Mouse (Mus musculus) heart, adult 8-10 months (tissue): ENCODE data around the gene Ankrd33. TPM values are rescaled to one million over a fixed set of nuclear protein-coding genes. Genes with fewer than 3 reads are reported as not detected.
A peak's percentile ranks its signal among the peaks of the same experiment; 100 is the strongest.
"Not testable (repeated sequence)": the region's sequence is repeated elsewhere in the genome, so short reads cannot be mapped to it uniquely, and the experiment has no call there.

ENCODE experiments used
- DNase-seq: peaks from one replicate; pipeline ENCODE4 v3.0.0; 2022; ENCODE audit warnings: low spot score
- total RNA-seq, 4 experiments: library from RNA; stranded (reverse); gene quantifications; 2 replicates each; pipeline ENCODE4 v1.2.4; 2022

The Ankrd33 gene
- total RNA-seq, 4 experiments from 2014 or later: not detected

- DNase-seq: no peak
Observed at GRCm38 (mm10) chr15:101086451-101086850, 29.1 kb upstream of the Ankrd33 start.

DNA sequence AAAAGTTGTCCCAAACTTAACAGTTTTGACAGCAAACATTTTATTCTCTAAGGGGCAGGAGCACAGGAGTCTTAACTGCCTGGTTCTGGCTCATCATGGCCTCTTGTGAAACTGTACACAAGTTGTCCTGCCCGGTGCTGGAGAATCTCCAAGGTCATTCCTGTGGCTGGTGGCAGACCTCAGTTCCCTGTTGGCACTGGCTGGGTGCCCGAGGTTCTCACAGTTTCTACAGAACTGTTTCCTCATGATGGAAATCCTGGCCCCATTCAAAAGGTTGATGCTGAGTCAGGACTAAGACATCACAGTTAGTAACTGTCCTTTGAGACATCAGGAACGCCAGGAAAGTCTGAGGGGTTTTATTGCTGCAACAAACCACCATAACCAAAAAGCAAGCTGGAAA lies 28.6 kb upstream of the Ankrd33 start:
- no peak for DNase-seq

- no peak for DNase-seq
Observed at GRCm38 (mm10) chr15:101088291-101088690, 27.3 kb upstream of the Ankrd33 start.

DNA sequence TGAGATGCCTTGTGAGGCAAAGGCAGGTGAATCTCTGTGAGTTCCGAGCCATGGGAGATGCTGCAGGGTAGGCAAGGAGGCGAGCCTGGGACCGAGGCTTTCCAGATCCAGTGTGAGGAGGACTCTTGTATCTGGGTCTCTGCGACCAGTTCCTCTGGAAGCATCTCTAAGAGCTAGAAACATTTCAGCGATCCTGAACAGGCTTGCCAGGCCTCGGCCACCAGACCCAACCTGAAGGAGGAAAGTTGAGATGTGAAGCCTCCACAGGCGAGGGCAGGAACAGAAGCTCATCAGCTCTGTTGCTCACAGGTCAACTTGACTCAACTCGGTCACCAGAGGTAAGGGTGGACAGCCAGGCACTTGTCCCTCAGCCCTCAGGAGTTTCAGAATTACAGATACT lies 24.0 kb upstream of the Ankrd33 start:
- DNase-seq: no peak

DNA sequence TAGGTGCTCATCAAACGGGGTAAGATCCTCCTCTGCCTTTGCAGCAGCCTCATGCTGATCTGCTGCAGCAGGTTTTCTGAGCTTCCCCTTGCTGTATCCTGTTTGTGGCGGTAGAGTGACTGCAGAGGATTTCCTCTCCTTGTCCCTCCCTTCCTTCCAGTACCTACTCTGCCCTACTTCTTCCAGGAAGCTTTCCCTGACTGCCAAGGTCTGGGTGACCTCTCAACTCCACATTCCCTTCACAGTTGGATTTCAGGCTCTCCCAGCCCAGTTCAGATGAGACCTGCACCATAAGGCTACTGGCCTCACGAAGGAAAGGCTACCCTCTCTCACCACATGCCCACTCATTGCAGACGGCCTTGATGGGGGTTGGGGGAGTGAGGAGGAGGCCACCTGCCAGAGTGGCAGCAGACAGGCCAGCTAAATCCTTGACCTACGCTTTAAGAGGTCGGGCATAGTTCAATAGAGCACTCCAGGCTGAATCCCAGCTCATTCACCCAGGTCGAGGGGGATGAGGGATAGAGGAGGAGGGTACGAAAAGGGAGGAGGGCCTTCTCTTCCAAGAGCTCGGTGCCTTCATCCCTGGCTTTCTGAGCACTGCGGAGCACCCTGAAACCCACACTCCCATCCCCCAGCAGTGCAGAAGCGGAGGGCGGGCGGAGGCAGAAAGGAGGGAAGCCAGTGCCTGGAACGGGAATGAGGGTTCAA lies 23.3 kb upstream of the Ankrd33 start:
- no peak for DNase-seq

DNA sequence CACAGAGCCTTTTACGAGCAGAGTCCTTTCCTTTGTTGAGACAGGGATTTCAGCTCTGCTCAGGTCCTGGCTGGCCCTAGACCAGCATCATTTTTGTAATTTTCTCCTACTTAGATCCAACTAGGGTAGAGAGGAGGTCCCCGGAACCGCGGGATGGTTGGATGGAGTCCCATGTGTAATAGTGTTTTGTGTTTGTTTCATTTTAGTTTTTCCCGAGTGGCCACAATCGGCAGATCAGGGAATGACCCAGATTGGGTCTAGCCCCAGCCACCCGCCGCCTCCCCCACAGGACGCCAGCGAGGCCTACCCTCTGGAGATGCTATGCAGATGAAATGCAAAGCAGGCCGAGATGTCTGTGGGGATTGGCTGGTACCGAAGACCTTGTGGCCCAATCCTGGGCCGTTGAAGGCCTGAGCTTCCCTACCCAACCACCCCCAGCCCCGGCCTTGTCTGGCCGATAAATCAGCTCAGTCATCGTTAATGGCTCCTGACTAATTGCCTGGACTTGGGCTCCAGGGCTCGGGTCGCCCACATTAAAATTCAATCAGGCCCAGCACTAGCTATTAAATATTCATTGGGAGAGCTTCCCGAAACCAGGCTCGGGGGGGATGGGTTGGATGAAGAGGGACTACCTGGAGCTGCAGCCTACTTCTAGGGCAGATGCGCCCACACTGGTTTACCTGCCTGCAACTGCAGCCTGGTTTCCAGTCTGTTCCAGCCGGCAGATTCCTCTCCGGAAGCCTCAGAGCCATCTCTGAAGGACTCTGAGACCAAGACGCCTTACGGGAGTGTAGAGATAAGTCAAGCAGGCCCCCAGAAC lies 22.5 kb upstream of the Ankrd33 start:
- DNase-seq: no peak

DNA sequence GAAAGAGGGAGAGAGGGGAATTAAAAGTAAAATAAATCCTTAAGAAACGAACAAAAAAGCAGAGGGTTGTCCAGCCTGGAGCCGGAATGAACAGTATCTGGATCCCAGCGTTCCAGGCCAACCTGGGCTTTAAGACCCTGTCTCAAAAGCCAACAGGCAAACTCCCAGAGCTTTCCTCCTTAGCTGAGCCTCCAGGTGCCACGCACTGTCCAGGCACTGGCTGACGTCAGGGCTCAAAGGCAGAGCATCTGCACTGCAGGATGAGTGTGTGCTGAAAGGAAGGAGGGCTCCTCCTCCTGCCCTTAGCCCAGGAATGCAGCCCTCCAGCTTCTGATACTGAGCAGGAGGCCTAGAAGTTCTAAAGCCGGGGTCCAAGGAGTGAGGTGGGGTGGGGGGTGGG lies 21.6 kb upstream of the Ankrd33 start:
- no peak for DNase-seq

- DNase-seq: no peak
Observed at GRCm38 (mm10) chr15:101094979-101095378, 20.6 kb upstream of the Ankrd33 start.

GRCm38 (mm10) chr15:101095392-101095791 lies 20.2 kb upstream of the Ankrd33 start:
- DNase-seq: no peak

DNA sequence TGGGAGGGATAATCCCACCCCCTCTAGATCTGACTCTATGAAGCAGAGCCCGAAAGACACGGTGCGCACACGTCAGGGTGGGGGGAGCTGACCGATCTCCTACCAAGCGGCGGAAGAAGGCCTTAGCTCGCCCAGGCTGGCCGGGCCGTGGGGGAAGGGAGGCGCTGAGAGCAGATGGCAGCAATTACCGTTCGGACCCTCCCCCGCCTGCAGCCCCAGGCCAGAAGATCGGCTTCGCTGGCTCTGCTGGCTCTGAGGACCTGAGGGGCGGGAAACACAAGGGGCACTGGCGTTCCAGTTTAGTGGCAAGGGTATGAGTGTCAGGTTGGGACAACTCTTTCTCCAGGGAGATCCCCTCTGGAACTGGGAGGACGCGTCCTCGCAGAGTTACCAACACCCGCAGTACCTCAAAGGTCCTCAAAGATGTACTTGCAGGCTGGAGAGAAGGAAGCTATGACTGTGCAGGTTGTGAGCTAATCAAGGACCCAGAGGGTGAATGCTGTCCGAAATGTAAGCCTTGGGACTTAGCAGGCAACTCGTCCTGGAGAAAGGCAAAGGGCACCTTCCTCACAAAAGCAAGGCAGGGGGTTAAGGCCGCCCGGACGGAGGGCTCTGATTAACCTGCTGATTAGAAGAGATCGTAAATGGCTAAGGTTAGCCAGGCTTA lies 17.4 kb upstream of the Ankrd33 start:
- DNase-seq: no peak

GRCm38 (mm10) chr15:101100996-101101395 lies 14.6 kb upstream of the Ankrd33 start:
- no peak for DNase-seq

DNA sequence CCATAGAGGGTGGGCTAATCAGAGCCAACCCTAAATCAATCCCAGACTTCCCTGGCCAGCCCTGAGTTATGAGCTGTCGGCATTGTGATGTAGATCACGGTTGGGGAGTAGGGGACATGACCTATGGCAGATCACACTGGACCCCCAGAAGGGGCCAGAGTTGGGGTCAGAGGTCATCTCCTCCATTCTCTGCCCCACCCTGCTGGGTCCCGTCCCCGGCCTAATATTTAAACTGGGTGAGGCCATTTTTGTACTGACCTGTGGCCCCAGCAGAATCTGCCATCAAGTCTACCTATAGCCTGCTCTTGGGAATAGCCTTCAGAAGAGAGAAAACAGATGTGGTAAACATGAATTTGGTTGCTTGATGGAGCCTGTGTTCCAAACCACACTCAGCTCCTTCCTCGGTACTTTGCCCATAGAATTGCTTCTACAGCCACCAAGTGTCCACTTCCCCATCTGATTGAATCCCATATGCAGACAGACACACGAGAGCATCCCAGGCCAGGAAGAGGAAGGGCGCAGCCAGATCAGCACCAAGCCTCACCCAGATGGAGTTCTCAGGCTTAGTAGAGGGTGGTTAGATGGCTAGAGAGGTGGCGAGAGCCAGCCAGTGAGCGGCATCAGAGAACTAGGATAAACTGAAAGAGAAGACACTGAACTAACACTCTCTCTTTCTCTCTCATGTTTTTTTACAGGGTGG lies 11.8 kb upstream of the Ankrd33 start:
- no peak for DNase-seq

DNA sequence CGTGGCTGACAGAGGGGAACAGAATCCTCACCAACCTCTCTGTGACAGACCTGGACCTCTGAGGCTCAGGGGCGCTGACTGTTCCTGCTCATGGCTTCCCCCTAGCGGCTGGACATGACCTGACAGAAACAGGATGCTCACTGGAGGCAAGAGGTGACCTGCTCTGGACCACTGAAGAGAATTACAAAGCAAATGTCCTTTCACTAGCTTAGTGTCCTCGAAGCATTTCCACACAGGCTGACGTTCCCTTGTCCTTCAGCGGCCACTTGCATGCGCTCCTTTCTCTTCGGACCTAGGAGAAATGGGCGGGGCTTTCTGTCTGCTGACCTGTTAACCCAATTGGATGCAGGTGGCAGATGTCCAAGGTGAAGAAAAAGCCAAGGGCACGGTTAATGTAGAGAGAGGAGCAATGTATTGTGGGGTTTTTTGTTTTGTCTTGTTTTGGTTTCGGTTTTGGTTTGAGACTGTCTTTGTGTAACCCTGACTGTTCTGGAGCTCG lies 10.0 kb upstream of the Ankrd33 start:
- DNase-seq: peak; percentile 87

DNA sequence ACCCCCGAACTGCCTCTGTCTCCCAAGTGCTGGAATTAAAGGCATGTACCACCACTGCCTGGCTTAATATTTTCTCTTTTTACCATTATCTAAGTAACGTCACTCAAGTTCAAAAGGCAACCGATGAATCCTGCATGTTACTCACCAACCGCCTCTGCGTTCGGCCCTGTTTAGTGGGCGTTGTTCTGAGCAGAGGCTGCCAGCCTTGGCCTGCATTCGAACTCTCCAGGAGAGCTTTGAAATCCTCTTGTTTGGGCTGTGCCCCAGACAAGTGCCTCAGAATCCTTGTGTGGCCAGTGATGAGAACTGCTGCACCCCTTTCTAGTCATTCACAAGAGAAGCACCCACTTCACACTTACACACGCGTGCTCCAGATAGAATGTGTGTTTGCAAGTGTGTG lies 9.5 kb upstream of the Ankrd33 start:
- DNase-seq: no peak

DNA sequence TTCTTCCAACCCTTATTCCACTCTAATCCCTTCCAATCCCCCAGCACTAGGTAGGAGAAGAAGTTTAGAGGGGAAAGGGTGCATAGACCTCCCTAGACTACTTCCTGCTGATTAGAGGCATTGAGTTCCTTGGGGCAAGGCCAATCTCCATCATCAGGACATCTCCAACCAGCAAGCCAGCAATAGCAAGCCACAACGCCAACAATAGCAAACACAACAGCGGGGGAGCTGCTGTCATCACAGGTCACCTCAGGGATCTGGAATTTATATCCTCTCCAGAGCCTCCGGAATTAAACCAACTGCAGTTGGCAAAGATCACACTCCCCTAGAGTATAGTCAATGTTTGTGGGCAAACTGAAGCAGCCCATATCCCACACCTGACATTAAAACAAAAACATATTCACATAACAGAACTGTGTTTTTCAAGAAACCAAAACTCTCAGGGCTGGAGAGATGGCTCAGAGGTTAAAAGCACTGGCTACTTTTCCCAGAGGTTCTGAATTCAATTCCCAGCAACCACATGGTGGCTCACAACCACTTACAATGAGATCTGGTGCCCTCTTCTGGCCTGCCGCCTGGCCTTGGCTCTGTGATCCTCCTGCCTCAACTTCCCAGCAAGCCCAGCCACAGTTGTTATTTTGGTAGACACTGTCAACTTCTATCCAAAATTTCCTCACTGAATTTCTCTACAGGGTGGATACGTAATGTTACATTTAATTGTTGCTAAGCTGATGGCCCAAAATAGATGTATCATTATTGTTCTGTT lies 7.5 kb upstream of the Ankrd33 start:
- no peak for DNase-seq

DNA sequence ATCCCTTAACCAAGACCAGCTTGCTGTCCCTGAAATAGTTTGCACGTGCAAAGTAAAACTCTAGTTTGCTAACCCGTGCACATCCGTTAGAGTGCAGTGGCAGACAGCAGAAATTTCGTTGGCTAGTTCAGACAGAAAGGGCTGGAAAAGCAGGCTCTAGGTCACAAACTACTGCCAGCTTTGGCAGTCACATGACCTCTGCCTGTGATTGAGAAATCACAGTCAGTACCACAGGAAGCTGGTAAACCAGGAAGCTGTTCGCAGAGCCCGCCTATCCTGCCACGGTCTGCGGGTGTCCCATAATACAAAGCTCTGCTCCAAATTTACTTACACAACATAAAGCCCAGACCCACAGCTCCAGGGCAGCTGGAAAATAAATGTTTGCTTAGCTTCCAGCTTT lies 2.4 kb upstream of the Ankrd33 start:
- peak; percentile 72 for DNase-seq

GRCm38 (mm10) chr15:101113778-101114177 lies 1.8 kb upstream of the Ankrd33 start:
- not testable (repeated sequence) for DNase-seq

- DNase-seq: no peak
Observed at GRCm38 (mm10) chr15:101118399-101119125, 3.0 kb downstream of the Ankrd33 start.

DNA sequence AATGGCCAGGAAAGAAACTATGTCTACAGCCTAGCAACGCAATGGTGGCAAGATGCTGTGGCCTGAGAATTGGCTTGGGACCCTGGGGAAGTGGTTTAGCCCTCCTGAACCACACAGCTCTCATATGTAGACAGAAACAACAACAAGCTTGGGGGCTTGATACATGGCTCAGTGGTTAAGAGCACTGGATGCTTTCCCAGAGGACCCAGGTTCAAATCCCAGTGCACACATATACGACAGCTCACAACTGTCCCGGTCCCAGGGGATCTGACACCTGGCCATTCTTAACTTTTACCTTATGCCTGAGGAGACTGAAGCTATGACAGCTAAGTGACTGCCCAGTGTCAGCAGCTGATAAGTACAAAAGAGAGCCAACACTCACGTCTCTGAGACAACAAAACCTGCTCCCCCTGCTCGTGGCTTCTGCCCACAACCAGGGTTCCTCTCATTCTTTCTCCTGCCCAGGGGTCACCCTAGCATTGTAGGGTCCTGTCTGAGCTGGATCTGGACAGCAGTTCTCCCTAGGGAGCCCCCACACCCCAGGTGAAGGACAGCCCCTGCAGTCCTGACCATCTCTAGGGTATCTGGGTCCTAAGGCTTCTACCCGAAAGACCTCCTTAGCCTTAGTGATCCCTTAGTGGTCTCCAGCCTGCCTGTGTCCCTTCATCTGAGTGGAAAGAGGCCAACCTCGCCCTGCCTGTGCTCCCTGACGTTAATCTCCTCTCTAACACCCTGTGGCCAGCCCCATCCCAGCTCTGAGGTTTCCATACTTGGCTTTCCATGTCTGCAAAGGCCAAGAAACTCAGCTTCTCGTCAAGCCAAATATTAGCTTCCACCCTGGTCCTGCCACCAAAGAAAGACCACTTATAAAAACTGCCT lies 6.1 kb downstream of the Ankrd33 start:
- no peak for DNase-seq

- no peak for DNase-seq
Observed at GRCm38 (mm10) chr15:101122290-101122589, 6.7 kb downstream of the Ankrd33 start.
